Mouse (Mus musculus) effector memory CD4-positive, alpha-beta T cell, adult 7 months (primary cell): Measurements from ENCODE around the gene Zbtb2. TPM values are rescaled to one million over a fixed set of nuclear protein-coding genes. Genes with fewer than 3 reads are reported as not detected.

Source experiments
- polyA plus RNA-seq: library from polyadenylated mRNA; unstranded; fragments of 100-300 nt; shearing (Covaris generic); gene quantifications from one replicate; pipeline ENCODE4 v1.2.1, GENCODE M21; 2017

Zbtb2 gene
- 51.5 TPM for polyA plus RNA-seq

DNA sequence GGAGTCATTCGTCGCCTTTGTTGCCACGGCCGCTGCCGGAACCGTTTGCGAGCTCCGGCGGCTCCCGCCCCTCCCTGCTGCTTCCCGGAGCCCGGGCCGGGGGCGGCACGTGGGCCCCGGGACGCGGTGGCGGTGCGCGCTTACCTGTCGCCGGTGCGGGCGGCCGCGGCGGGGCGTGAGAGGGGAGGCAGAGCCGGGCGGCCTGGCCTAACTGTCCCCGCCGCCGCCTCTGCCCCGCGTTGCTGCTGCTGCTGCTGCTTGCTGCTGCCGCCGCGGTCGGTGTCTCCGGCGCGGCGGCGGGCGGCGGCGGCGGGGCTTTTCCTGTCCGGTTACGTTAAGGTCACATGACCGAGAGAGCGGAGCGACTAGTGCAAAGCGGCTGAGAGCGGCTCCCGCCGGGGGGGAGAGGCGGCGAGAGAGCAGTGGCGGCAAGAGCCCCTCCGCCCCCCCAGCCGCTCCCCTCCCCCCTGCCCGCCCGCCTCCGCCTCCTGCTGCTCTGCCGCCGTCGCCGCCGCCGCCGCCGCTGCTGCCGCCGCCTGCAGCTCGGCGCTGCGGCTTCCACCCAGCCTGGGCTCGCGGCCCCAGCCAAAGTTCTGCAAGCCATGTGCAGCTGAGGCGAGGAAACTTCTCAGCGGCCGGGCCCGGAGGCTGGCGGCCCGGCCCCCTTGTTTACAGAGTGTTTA is at the start of gene Zbtb2:
TSS of gene Zbtb2 (minus strand) at position 408 of the 683 bp plus-strand sequence.

DNA sequence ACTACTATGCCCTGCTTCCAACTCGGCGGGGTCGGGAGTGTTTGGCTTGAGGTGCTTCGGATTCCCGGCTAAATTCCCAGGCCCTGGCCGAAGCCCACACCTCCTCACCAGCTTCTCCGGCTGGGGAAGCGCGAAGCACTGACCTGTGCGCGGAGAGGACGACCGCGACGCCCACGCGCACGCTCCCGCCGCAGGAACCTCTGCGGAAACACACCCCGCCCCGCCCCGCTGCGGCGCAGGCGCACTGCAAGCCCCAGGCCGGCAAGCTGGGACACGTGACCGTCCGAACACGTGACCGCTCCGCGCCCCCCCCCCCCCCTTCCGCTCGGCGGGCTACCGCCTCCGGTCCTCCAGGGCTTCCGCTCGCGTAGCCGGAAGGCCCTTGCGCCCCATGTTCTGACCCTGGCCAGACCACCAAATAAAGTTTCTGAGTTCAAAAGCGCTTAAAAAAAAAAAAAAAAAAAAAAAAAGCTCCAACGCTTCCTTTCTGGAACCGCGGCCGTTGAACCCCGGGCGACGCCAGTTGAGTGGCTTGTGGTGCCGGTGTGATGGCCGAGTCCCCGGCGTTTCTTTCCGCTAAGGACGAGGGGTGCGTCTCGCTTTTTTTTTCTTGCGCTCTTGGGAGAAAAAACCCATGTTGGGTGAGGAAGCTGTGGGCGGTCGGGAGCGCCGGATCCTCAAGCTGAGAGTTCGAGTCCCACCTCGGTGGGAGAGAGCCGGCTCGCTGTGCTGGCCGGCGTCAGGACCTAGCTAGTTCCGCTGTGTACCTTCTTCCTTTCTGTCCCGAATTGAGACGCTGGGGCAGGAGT is 44.4 kb upstream of the Zbtb2 start, which contains the start of the genes Rmnd1 and Armt1:
TSS of gene Rmnd1 (minus strand) at position 266 of the 809 bp plus-strand sequence.
TSS of gene Armt1 (plus strand) at position 345 of the 809 bp plus-strand sequence.

Other genes starting within 250 kb of the Zbtb2 start
- 4.2 TPM for gene Akap12, start 121.7 kb downstream of the Zbtb2 start, polyA plus RNA-seq
- 29.5 TPM for gene Rmnd1, start 44.3 kb upstream of the Zbtb2 start, polyA plus RNA-seq
- 11.1 TPM for gene Armt1, start 44.4 kb upstream of the Zbtb2 start, polyA plus RNA-seq
- gene Ccdc170, start 94.4 kb upstream of the Zbtb2 start, polyA plus RNA-seq = not detected
- 1.9 TPM for gene Esr1, start 223.5 kb upstream of the Zbtb2 start, polyA plus RNA-seq